Mouse (Mus musculus) liver, embryonic 15.5 days (tissue): Measurements from ENCODE around the gene Zfr2. TPM values are rescaled to one million over a fixed set of nuclear protein-coding genes. Genes with fewer than 3 reads are reported as not detected.

ENCODE experiments used
- ATAC-seq: fragments of 200-750 bp; cut with Nextera tagmentation; 2 replicates; pipeline ENCODE4 v1.8.0; 2017; ENCODE audit warnings: moderate number of reproducible peaks, mild to moderate bottlenecking, moderate library complexity; ENCODE audit not compliant: insufficient read depth
- H3K27ac ChIP-seq: fragments of 300-500 bp; sonication (generic); replicated peaks from 2 replicates; pipeline ENCODE4 v1.5.1; 2015; ENCODE audit warnings: mild to moderate bottlenecking, inconsistent platforms
- H3K27me3 ChIP-seq: fragments of 300-500 bp; sonication (generic); 2 replicates; pipeline ENCODE4 v1.6.1; 2015; ENCODE audit warnings: mild to moderate bottlenecking, inconsistent platforms
- H3K36me3 ChIP-seq: fragments of 300-500 bp; sonication (generic); replicated peaks from 2 replicates; pipeline ENCODE4 v1.6.1; 2015; ENCODE audit warnings: moderate library complexity, mild to moderate bottlenecking, inconsistent platforms
- H3K4me1 ChIP-seq: fragments of 300-500 bp; sonication (generic); replicated peaks from 2 replicates; pipeline ENCODE4 v1.6.1; 2015; ENCODE audit warnings: inconsistent platforms
- H3K4me2 ChIP-seq: fragments of 300-500 bp; sonication (generic); 2 replicates; pipeline ENCODE4 v1.6.1; 2015; ENCODE audit warnings: moderate library complexity, mild to moderate bottlenecking, inconsistent platforms
- H3K4me3 ChIP-seq: fragments of 300-500 bp; sonication (generic); replicated peaks from 2 replicates; pipeline ENCODE4 v1.5.1; 2015; ENCODE audit warnings: mild to moderate bottlenecking, inconsistent platforms
- H3K9ac ChIP-seq: fragments of 300-500 bp; sonication (generic); 2 replicates; pipeline ENCODE4 v1.6.1; 2015; ENCODE audit warnings: moderate library complexity, mild to moderate bottlenecking, inconsistent platforms
- H3K9me3 ChIP-seq: fragments of 300-500 bp; sonication (generic); replicated peaks from 2 replicates; pipeline ENCODE4 v1.6.1; 2016; ENCODE audit warnings: inconsistent platforms
- WGBS: fragments of 180-500 bp; shearing (Covaris S2); methylation state at CpG from one replicate; pipeline ENCODE4 v1.1.7; 2015; ENCODE audit warnings: mixed read lengths; ENCODE audit not compliant: insufficient replicate concordance; 5-methylcytosine and 5-hydroxymethylcytosine counted together
- polyA plus RNA-seq: library from polyadenylated mRNA; unstranded; fragments of >200 nt; fragmentation: Nextera tagmentation; extraction: Ambion mirVana; gene quantifications from 2 replicates; pipeline ENCODE4 v1.2.1, GENCODE M21; 2015

The Zfr2 gene
- 0.31 TPM in 2 replicates for polyA plus RNA-seq

DNA sequence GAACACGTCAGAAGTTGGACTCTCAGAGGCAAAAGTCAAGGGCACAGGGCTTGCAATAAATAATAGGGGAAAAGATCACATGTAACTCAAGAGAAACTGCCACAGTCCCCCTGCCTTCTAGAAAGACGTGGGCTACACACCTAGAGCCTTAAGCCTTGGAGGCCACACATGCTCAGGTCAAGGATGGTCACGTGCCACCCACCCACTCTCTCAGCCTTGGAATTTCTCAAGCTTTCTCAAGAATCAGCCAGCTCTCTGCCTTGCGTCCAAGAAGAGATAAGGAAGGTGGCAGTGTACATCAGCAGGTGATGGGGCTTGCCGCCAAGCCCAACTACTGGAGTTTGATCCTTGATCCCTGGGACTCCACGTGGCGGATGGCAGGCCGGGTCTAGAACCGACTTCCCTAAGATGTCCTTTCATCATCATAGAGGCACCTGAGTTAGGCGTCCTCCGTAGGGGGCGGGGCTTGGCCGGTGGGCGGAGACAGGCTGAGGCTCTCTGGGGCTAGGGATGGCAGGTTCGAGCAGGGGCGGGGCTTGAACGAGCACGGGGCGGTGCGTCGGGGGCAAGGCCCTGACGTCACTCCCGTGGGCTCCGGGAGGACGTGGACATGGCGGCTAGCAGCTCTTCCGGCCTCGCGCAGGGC, at the start of gene Zfr2:
Zfr2 (plus strand) TSS at position 576 of the 646 bp plus-strand sequence.
- Histone ChIP-seq H3K36me3 (no peaks in the 10 kb centered on the region), H3K4me3 (peak within 1 kb of the TSS; percentile 69), H3K9ac (peak within 1 kb of the TSS; percentile 57), H3K4me1 (peaks cover 18% of the 10 kb centered on the region), H3K27me3 (peaks cover 74% of the 10 kb centered on the region), H3K9me3 (no peaks in the 10 kb centered on the region), H3K27ac (peak within 1 kb of the TSS; percentile 53; the same call in 1 of the 2 replicates), H3K4me2 (peak within 1 kb of the TSS; percentile 87)
- ATAC-seq: peak; percentile 73
- 6% methylated on average over 29 of the region's 29 CpGs for WGBS

DNA sequence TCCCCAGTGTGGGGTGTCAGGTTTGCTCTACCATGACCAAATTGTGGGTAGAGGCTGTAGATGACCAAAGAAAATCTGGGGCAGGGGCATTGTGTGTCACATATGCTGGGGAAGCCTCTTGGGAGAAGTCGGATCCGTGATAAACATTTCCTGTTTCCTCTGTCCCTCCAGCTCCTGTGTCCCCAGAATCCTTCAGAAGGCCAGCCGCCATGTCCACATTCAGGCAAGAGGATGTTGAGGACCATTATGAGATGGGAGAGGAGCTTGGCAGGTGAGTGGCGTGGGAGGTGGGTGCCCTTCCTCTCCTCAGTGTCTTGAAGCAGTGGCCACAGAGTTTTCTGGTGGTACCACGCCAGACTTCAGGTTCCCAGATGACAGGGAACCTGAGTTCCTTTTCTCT, 49.1 kb upstream of the Zfr2 start, which contains the start of gene 4930442H23Rik:
4930442H23Rik (minus strand) TSS at position 45 of the 400 bp plus-strand sequence.
- 62% methylated on average over 5 of the region's 5 CpGs for WGBS
- Histone ChIP-seq H3K9me3 (no peaks in the 10 kb centered on the region), H3K36me3 (peaks cover 76% of the 10 kb centered on the region), H3K4me2 (peak within 1 kb of the TSS; percentile 87), H3K4me3 (peak within 1 kb of the TSS; percentile 76), H3K27me3 (no peaks in the 10 kb centered on the region), H3K27ac (peak within 1 kb of the TSS; percentile 88), H3K9ac (peak within 1 kb of the TSS; percentile 65), H3K4me1 (peaks cover 50% of the 10 kb centered on the region)
- ATAC-seq: no peak

DNA sequence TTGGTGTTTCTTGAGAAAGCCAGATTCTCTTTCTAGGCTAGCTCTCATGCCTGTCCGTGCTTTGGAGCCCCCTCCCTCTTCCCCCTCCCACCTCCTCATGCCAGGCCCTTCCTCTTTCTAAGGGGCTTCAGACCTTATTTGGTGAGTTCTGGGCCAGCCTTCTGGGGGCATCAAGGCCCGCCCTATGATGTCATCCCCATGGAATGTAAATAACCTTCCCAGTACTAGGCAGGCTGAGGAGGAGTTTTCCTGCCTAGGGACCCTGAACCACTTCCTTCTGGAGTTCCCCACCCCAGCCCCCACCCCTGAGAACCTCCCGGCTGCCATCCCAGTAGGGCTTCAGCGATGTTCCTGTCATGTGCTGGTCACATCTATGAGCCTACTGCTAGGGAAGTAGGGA, 48.2 kb upstream of the Zfr2 start:
- Histone ChIP-seq H3K9ac (no peak overlapping the region), H3K36me3 (peaks cover 71% of the 10 kb centered on the region), H3K9me3 (no peaks in the 10 kb centered on the region), H3K4me3 (no peak overlapping the region), H3K27ac (no peak overlapping the region), H3K27me3 (no peaks in the 10 kb centered on the region), H3K4me1 (peaks cover 43% of the 10 kb centered on the region), H3K4me2 (no peak overlapping the region)
- ATAC-seq: no peak
- WGBS: 55% methylated on average over 4 of the region's 4 CpGs

DNA sequence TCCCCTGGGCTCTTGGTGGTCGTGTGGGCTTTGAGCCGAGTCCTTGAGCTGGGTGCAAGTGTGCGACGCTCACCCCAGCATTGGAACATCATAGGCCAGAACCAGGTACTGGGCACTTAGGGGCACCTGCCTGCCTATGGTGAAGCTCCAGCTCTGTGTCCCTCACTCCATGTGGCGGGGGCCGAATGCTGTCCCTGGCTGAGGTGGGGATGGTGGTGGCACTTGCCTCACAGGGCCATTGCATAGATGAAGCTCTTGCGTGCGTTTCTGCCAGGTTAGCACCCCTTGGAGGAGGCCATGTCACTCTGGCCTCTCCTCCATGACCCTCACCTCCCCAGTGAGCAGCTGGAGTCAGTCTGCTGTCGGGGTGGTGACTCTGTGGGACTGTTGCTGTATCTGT, 45.8 kb upstream of the Zfr2 start:
- Histone ChIP-seq H3K4me1 (peaks cover 45% of the 10 kb centered on the region), H3K4me2 (no peak overlapping the region), H3K27ac (no peak overlapping the region), H3K9me3 (no peaks in the 10 kb centered on the region), H3K4me3 (no peak overlapping the region), H3K9ac (no peak overlapping the region), H3K36me3 (peaks cover 62% of the 10 kb centered on the region), H3K27me3 (no peaks in the 10 kb centered on the region)
- WGBS: 82% methylated on average over 9 of the region's 9 CpGs
- ATAC-seq: no peak

DNA sequence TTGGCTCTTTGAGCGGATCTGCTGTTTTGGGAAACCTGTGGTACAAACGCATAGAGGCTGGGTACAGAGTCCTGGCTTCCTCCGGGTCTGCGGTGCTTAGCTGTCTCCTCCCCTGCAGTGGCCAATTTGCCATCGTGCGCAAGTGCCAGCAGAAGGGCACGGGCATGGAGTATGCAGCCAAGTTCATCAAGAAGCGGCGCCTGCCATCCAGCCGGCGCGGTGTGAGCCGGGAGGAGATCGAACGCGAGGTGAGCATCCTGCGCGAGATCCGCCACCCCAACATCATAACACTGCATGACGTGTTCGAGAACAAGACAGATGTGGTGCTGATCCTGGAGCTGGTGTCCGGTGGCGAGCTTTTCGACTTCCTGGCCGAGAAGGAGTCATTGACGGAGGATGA, 43.1 kb upstream of the Zfr2 start:
- Histone ChIP-seq H3K9me3 (no peaks in the 10 kb centered on the region), H3K4me3 (no peak overlapping the region), H3K4me2 (no peak overlapping the region), H3K27ac (no peak overlapping the region), H3K9ac (no peak overlapping the region), H3K27me3 (peaks cover 25% of the 10 kb centered on the region), H3K36me3 (peaks cover 49% of the 10 kb centered on the region), H3K4me1 (peaks cover 49% of the 10 kb centered on the region)
- ATAC-seq: no peak
- WGBS: 80% methylated on average over 26 of the region's 26 CpGs

DNA sequence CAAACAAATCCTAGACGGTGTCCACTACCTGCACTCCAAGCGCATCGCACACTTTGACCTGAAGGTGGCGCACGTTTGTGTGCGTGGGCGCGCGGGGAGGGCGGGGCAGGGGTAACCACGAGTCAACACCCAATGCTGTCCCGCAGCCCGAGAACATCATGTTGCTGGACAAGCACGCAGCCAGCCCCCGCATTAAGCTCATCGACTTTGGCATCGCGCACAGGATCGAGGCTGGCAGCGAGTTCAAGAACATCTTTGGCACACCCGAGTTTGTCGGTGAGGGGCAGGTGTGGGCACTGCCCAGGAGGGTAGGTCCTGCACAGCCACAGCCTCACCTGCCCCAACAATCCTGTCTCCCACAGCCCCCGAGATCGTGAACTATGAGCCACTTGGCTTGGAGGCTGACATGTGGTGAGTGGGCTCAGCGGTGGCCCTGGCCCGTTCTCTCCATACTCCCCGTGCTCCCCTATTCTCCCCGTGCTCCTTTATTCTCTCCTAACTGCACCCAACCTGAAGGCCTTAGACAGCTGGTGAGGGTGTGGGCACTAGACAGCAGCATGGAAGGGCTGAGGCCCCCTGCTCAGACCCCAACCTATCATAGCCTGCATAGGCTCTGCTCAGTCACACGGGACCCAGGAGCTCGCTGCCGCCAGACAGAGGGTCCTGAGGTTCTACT, 42.6 kb upstream of the Zfr2 start:
- Histone ChIP-seq H3K9me3 (no peaks in the 10 kb centered on the region), H3K36me3 (peaks cover 43% of the 10 kb centered on the region), H3K4me2 (no peak overlapping the region), H3K4me3 (no peak overlapping the region), H3K27ac (no peak overlapping the region), H3K27me3 (peaks cover 30% of the 10 kb centered on the region), H3K9ac (no peak overlapping the region), H3K4me1 (peaks cover 49% of the 10 kb centered on the region)
- 66% methylated on average over 31 of the region's 31 CpGs for WGBS
- no peak for ATAC-seq

DNA sequence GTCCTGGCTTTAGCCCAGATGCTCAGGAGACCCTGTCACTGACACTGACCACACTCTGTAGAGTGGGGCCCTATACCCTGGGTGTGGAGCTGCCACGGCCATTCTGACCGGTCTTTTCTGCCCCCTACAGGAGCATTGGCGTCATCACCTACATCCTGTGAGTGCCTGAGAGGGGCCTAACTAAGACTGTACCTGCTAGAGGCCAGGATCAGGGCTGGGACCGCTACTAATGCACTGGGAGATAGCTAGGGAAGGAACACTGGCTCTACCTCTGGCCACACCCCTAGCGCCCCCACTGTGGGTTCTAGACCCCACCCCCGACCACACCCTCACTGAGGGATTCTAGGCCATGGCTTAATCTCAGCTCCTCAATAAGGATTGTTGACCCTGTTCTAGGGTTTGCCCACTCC, 42.0 kb upstream of the Zfr2 start:
- Histone ChIP-seq H3K36me3 (peaks cover 38% of the 10 kb centered on the region), H3K9ac (no peak overlapping the region), H3K4me3 (no peak overlapping the region), H3K4me1 (peaks cover 49% of the 10 kb centered on the region), H3K27me3 (peaks cover 36% of the 10 kb centered on the region), H3K27ac (0 out of 2 replicates have a peak overlapping the region, but pooled peaks have one; percentile 16), H3K9me3 (no peaks in the 10 kb centered on the region), H3K4me2 (no peak overlapping the region)
- WGBS: 35% methylated on average over 6 of the region's 6 CpGs
- no peak for ATAC-seq

DNA sequence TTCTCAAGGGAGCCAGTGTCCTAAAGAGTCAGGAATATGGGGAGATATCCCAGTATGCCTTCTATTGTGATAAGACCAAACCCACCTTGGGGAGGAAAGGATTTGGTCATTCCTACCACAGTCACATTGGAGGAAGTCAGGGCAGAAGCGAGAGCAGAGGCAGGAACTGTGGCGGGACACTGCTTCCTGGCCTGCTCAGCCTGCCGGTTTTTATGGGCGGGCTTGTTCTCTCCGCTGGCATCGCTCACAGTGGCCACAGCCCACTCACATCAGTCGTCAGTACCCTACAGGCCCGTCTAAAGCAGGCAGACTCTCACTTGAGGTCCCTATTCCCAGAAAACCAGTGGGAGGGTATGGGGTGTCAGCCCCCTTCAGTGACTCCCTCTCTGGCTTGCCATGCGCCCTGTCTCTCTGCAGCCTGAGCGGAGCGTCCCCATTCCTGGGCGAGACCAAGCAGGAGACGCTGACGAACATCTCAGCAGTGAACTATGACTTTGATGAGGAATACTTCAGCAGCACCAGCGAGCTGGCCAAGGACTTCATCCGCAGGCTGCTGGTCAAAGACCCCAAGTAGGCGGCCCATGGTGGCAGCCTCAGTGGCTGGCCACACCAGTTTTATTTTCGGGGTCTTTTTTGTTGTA, 41.5 kb upstream of the Zfr2 start:
- WGBS: 59% methylated on average over 18 of the region's 18 CpGs
- Histone ChIP-seq H3K4me1 (peaks cover 49% of the 10 kb centered on the region), H3K4me2 (peak overlapping the region; percentile 89), H3K27ac (0 out of 2 replicates have a peak overlapping the region, but pooled peaks have one; percentile 16), H3K9me3 (no peaks in the 10 kb centered on the region), H3K4me3 (no peak overlapping the region), H3K9ac (no peak overlapping the region), H3K36me3 (peaks cover 36% of the 10 kb centered on the region), H3K27me3 (peaks cover 41% of the 10 kb centered on the region)
- no peak for ATAC-seq

DNA sequence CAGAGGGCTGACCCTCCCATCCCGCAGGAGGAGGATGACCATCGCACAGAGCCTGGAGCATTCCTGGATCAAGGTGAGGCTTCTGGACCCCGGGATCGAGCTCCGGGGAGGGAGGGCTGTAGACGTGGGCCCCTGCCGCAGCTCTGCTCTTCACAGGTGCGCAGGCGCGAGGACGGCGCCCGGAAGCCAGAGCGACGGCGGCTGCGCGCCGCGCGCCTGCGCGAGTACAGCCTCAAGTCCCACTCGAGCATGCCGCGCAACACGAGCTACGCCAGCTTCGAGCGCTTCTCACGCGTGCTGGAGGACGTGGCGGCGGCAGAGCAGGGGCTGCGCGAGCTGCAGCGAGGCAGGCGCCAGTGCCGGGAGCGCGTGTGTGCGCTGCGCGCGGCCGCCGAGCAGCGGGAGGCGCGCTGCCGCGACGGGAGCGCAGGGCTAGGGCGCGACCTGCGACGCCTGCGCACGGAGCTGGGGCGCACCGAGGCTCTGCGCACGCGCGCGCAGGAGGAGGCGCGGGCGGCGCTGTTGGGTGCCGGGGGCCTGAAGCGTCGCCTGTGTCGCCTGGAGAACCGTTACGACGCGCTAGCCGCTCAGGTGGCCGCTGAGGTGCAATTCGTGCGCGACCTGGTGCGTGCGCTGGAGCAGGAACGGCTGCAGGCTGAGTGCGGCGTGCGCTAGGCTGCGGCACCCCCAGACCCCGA, 40.5 kb upstream of the Zfr2 start:
- peaks cover 27% of the 10 kb centered on the region for H3K36me3 ChIP-seq
- ATAC-seq: peak; percentile 82
- peak overlapping the region; percentile 71 for H3K9ac ChIP-seq
- H3K27ac ChIP-seq: peak overlapping the region; percentile 86
- H3K4me3 ChIP-seq: peak overlapping the region; percentile 69
- H3K9me3 ChIP-seq: no peaks in the 10 kb centered on the region
- H3K27me3 ChIP-seq: peaks cover 51% of the 10 kb centered on the region
- under 1% methylated on average over 93 of the region's 93 CpGs for WGBS
- peak overlapping the region; percentile 89 for H3K4me2 ChIP-seq
- H3K4me1 ChIP-seq: peaks cover 49% of the 10 kb centered on the region

DNA sequence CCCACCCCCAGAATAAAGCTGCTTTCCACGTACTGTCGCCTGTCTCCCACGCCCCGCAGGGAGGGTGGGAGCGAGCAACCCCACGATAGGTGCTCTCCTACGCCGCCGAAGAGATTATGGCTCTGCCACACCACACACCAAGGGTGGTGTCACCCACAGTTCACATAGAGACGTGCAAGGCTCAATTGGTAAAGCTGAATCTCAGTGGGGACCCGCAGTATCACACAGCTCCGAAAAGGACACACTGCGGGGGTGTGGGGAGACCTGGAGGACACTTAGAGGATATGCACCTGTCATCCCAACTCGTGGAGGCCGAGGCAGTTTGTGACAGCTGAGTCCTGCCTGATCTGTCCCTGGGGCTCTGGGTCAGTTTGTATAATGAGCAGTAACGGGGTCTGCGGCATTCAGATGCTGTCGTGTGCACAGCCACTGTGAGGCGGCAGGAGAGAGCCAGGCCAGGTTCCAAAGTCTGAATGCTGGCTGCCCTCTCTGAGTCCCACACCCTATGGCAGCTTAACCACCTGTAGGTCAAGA, 39.9 kb upstream of the Zfr2 start:
- ATAC-seq: peak; percentile 9; the same call in 1 of the 2 replicates
- peak overlapping the region; percentile 86 for H3K27ac ChIP-seq
- peak overlapping the region; percentile 69 for H3K4me3 ChIP-seq
- H3K36me3 ChIP-seq: peaks cover 25% of the 10 kb centered on the region
- peaks cover 49% of the 10 kb centered on the region for H3K4me1 ChIP-seq
- WGBS: 4% methylated on average over 19 of the region's 19 CpGs
- H3K9me3 ChIP-seq: no peaks in the 10 kb centered on the region
- peak overlapping the region; percentile 89 for H3K4me2 ChIP-seq
- H3K9ac ChIP-seq: peak overlapping the region; percentile 71
- H3K27me3 ChIP-seq: peaks cover 55% of the 10 kb centered on the region
